Mouse (Mus musculus) CD4-positive, CD25-positive, alpha-beta regulatory T cell, adult 4 months (primary cell): ENCODE results near the gene B3galt4. TPM values are rescaled to one million over a fixed set of nuclear protein-coding genes. Genes with fewer than 3 reads are reported as not detected.
"Not testable (repeated sequence)": the region's sequence is repeated elsewhere in the genome, so short reads cannot be mapped to it uniquely, and the experiment has no call there.

Source experiments
- ATAC-seq: one replicate; pipeline ENCODE4 v1.8.0; 2017
- polyA plus RNA-seq, 2 experiments: library from polyadenylated mRNA; unstranded; fragments of 100-300 nt; shearing (Covaris generic); gene quantifications; one replicate each; pipeline ENCODE4 v1.2.1; 2017

Gene B3galt4
- polyA plus RNA-seq, 2 experiments from 2014 or later, result 13.2 to 21.0 TPM

GRCm38 (mm10) chr17:33919351-33920281 is 31.7 kb downstream of the B3galt4 start:
- ATAC-seq, result peak; percentile 73

- peak; percentile 15 for ATAC-seq
These were observed 32.7 kb downstream of the B3galt4 start for GRCm38 (mm10) chr17:33918293-33919203.

GRCm38 (mm10) chr17:33917656-33918292 is 33.5 kb downstream of the B3galt4 start:
- no peak for ATAC-seq

- ATAC-seq, result no peak
These were observed 34.2 kb downstream of the B3galt4 start for GRCm38 (mm10) chr17:33916847-33917655.

GRCm38 (mm10) chr17:33916294-33916693 is 35.0 kb downstream of the B3galt4 start:
- ATAC-seq, result no peak

GRCm38 (mm10) chr17:33915671-33916250 is 35.5 kb downstream of the B3galt4 start, which contains the start of the genes Tapbp and Zbtb22:
TSS of gene Tapbp (plus strand) at chr17:33915899.
TSS of gene Zbtb22 (plus strand) at chr17:33915904.
- ATAC-seq, result peak; percentile 70

- ATAC-seq, result no peak
These were observed 36.3 kb downstream of the B3galt4 start for GRCm38 (mm10) chr17:33914969-33915391.

- no peak for ATAC-seq
These were observed 37.4 kb downstream of the B3galt4 start for GRCm38 (mm10) chr17:33913905-33914304.

- ATAC-seq, result no peak
These were observed 38.0 kb downstream of the B3galt4 start for GRCm38 (mm10) chr17:33913264-33913663.

- ATAC-seq, result no peak
These were observed 39.4 kb downstream of the B3galt4 start for GRCm38 (mm10) chr17:33911813-33912414.

- ATAC-seq, result no peak
These were observed 40.1 kb downstream of the B3galt4 start for GRCm38 (mm10) chr17:33911052-33911812.

GRCm38 (mm10) chr17:33910346-33911051 is 40.8 kb downstream of the B3galt4 start:
- ATAC-seq, result no peak

- ATAC-seq, result peak; percentile 10
These were observed 41.4 kb downstream of the B3galt4 start for GRCm38 (mm10) chr17:33909869-33910250.

GRCm38 (mm10) chr17:33909077-33909868 is 42.0 kb downstream of the B3galt4 start, which contains the start of gene Daxx:
TSS of gene Daxx (plus strand) at chr17:33909414.
- peak; percentile 88 for ATAC-seq

- no peak for ATAC-seq
These were observed 42.8 kb downstream of the B3galt4 start for GRCm38 (mm10) chr17:33908331-33909076.

- not testable (repeated sequence) for ATAC-seq
These were observed 46.5 kb downstream of the B3galt4 start, which contains the start of gene Platr17 for GRCm38 (mm10) chr17:33904835-33905234. TSS of gene Platr17 (plus strand) at chr17:33905135.

- ATAC-seq, result not testable (repeated sequence)
These were observed 47.2 kb downstream of the B3galt4 start for GRCm38 (mm10) chr17:33903911-33904651.
